Mouse (Mus musculus) erythroblast, adult 5-6 weeks (primary cell): Measurements from ENCODE around the gene Neurl1b. TPM values are rescaled to one million over a fixed set of nuclear protein-coding genes. Genes with fewer than 3 reads are reported as not detected.

ENCODE experiments used
- ATAC-seq: replicated peaks from 2 replicates; pipeline ENCODE4 v1.8.0; 2016; ENCODE audit warnings: moderate number of reproducible peaks, mild to moderate bottlenecking, moderate TSS enrichment, inconsistent platforms; ENCODE audit not compliant: poor library complexity, low FRiP score, severe bottlenecking
- total RNA-seq, 2 experiments: library from RNA; stranded (forward) in 1 of 2; stranded (reverse) in 1 of 2; fragments of 150-400 nt in 1 of 2; fragments of 200-764, 138-1000 nt in 1 of 2; gene quantifications; 2 replicates each; pipeline versions ENCODE4 v1.2.3 to v1.2.4; 2015 to 2017; ENCODE audit warnings: low replicate concordance in 2 of 2

Neurl1b gene
- total RNA-seq, 2 experiments from 2014 or later, result 0.77 to 1.7 TPM

- ATAC-seq, result no peak
Measured at GRCm38 (mm10) chr17:26443865-26444264, 29.2 kb downstream of the Neurl1b start.

- ATAC-seq, result no peak
Measured at GRCm38 (mm10) chr17:26449472-26449871, 34.8 kb downstream of the Neurl1b start.

DNA sequence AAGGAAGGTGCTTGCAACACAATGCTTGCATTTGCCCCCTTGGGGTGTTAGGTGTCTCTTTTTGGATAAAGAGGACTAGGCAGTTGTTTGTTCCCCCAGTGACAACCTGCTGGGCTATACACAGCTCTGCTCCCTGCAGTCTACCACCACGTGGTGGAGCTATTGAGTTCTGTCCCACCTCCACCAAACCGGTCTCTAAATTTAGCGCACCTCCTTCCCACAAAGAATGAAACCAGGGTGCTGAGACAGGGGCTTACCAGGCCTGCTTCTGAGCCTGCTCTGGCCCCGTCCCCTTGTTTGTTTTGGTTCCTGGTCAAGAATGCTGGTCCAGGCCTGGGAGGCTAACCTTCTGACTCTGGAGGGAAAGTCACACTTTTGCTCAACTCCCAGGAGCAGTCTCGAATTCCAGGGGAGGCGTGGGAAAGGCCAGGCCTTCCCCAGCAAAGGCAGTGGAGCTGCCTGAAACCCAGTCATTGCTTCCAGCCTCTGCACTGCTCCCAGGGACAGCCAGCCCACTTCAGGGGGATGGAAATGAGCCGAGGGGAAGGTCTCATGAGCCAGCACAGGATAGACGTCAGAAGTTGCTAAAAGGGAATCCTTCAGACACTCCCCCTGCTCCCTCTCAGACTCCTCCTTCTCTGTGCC, 37.1 kb downstream of the Neurl1b start:
- no peak for ATAC-seq

DNA sequence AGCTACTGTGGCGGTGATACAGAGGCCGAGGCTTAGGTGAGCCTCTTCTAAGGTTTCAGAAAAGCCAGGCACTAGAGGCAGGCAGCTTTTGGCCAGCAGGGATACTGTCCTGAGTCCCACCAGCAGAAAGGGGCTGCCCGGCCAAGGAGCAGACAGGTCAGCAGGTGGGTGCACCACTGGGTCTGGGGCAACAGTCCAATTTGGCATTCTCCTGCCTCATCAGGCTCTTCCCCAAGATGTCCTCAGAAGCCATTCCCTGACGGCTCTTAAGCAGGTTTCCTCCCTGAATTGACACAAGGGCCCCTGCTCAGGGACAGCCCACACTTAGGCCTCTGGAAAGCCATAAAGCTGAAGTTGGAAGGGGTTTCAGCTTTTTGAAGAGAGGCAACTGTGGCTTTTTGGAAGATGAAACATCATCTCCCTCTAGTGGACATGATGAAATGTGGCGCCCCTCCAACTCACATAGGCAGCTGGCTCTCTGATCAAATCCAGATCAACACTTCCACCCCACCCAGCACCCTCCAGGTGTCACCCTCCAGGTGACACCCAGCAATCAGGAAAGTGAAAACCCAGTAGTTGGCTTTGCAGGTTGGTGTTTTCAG, 37.8 kb downstream of the Neurl1b start:
- ATAC-seq, result no peak

DNA sequence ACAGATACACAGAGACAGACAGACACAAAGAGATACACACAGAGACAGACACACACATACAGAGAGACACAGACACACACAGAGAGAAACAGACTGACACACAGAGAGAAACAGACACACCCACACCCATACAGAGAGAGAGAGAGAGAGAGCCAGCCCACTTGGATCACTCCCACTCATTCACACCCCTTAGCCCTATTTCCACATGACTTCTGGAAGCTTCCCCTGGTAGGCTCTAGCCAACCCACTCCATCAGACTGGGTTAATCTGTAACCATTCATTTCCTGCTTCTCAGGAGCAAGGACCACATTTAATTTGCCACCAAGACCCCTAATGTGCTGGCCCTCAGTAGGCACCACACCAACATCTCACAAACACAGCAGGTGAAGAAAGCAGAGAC, 42.9 kb downstream of the Neurl1b start:
- no peak for ATAC-seq

- no peak for ATAC-seq
Measured at GRCm38 (mm10) chr17:26458049-26458448, 43.4 kb downstream of the Neurl1b start.

GRCm38 (mm10) chr17:26462634-26463170, 48.1 kb downstream of the Neurl1b start:
- peak; percentile 51; the same call in 1 of the 2 replicates for ATAC-seq

- no peak for ATAC-seq
Measured at GRCm38 (mm10) chr17:26463432-26463831, 48.8 kb downstream of the Neurl1b start.

- ATAC-seq, result no peak
Measured at GRCm38 (mm10) chr17:26463984-26464383, 49.4 kb downstream of the Neurl1b start.

DNA sequence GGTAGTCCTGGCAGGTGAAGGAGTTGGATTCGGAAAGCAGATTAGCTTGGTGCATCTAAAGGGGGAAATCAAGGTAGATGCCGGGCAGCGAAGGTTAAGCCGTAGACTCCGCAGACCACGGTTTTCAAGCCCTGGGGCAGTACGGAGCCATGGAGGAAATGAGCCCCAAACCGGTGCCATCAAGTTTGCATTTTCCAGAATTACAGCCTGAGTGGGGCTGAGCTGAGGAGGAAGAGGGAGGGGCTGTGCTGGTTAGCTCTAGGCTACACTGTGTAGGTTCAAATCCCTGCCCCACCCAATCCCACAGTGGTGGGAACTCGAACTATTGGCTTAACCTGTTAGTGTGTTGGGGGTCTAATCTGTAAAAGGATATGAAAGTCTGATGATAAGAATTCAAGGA, 49.9 kb downstream of the Neurl1b start:
- ATAC-seq, result no peak

GRCm38 (mm10) chr17:26464972-26465371, 50.3 kb downstream of the Neurl1b start:
- no peak for ATAC-seq

DNA sequence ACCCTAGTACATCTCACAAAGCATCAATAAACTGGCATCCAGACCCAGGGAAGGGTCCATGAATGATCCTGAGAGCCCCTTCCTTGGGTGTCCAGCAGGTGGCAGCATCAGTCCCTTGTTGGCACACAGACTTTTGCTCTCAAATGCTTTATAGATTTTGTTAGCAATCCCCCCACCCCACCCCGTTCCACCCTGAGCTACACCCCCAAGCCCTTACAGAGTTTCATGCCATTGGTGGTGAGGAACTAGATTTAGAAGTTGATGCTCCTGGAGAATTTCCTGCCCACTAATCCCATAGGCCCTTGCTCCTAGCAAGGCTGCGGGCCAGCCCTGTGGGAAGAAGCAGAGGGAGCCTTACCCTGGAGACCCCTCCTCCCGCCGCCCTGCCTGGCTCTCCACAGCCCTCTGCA, 52.1 kb downstream of the Neurl1b start:
- no peak for ATAC-seq

- no peak for ATAC-seq
Measured at GRCm38 (mm10) chr17:26467619-26468018, 53.0 kb downstream of the Neurl1b start.

DNA sequence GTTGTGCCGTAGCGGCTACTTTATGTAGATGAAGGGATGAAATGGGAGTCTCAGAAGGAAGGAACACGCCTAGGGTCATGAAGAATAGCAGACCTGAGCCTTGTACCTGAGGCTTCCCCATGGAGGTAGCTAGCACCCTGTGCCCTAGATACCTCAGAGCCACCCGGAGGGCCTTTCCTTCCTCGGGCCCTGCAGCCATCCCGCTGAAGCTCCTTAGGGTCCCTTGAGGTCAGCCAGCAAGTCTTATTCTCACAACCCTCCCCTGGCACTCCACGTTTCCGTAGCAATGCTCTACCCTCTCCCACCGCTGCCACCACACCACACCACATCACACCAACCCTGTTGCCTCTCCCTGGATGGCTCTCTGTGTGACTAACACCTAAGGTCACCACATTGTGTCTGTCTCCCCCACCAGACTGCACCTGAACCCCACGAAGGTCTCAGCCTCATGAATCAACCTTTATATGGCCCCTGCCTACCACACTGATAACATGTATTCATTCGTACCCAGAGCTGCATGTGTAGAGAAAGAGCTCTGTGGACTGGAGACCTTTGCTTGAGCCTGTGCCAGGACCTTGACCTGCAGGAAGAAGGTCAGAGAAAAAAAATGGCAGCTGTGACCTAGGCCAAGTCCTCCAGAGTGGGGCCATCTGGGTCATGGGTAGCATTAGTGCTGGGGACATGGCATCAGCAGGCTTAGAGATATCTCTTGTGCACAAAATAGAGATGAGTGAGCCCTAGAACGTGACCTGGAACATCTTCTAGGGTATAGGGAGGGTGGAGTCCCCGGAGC, 53.7 kb downstream of the Neurl1b start:
- ATAC-seq, result no peak

DNA sequence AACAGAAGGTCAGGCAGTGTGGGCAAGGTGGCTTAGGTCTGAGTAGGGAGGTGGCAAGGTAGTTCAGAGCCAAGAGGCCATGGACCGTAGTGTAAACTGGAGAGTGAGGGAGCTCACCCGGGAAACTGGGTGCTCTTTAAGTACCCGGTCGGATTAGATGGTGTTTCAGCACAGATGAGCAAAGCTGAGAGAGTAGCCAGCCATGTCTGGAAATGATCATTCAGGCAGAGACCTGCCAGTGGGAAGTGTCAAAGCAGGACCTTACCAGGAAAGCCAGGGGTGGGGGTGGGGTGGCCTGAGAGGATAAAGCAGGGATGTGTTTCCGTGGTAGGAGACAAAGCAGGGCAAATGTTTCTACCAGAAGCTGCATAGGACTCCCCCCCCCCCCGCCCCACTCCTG, 62.2 kb downstream of the Neurl1b start:
- ATAC-seq, result no peak

DNA sequence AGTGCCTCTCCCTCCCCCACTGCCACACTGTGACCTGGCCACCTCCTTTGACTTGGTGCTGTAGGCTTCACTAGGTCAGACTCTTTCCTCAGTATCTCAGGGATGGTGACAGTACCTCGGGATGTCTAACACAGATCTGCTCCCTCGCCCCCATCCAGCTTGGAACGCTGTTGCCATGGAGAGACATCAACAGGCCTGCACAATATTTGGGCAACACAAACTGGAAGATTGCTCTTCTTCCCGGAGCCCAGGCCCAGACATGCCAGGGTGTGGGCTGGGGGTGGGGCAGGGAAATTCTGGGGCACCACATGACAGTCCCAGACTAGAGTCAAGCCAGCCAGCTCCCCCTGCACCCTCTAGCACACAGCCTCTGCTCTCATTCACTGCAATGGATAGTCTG, 64.0 kb downstream of the Neurl1b start:
- ATAC-seq, result no peak

- no peak for ATAC-seq
Measured at GRCm38 (mm10) chr17:26479619-26480018, 65.0 kb downstream of the Neurl1b start.

- ATAC-seq, result no peak
Measured at GRCm38 (mm10) chr17:26480956-26481355, 66.3 kb downstream of the Neurl1b start.

DNA sequence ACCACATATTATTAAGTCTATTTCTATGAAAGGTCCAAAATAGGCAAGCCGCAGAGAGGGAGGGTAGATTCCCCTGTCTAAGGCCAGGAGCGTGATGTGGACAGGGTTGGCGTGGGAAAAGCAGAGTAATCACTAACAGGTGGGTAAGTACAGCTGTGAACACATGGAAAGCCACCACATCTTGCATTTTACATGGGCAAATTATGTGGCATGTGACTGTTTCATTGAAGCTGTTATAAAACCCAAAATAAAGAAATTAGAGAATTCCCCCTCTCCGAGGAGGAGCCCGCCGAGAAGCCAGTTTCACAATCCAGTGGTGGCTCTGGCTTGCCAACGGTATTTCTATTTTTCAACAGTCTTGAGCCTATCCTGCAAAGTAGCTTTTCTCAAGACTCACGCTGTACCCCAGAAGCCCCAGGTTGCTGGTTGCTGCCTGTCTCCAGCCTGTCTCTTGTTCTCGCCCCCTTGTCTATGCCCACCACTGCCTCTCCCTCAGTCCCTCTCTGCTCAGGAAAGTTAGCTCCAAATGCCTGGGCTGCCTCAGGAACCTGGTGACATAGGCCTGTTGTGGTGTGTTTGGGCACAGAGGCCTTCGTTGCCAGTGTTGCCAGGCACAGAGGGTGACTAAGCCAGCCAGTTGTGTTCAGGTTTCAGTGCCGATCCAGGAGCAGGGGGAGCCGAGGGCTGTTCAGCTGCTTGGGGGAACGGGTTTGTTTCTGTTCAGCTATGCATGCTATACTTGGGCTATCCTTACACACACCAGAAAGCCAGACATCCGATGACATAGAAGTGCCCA, 70.2 kb downstream of the Neurl1b start:
- no peak for ATAC-seq

DNA sequence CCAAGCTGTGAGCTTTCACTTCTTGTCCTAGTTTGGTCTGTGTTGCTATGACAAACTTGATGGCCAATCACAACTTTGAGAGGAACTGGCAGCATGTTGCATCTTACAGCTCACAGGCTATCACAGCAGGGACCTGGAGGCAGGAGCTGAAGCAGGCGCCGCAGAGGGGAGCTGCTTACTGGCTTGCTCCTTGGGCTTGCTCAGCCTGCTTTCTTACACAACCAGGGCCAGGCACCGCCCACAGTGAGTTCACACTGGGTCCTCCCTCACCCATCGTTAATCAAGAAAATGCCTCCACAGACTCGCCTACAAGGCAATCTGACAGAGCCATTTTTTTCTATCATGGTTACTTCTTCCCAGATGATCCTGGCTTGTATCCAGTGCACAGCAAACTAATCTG, 72.6 kb downstream of the Neurl1b start:
- ATAC-seq, result no peak
